Mouse (Mus musculus) bone marrow, adult 2 months (tissue): ENCODE results near the gene Dgcr2.

ENCODE experiments used
- CTCF ChIP-seq: fragments of 200-500 bp; IDR thresholded peaks from 2 replicates; pipeline ENCODE4 v1.5.1; 2011; ENCODE audit warnings: low read length, control low read depth; ENCODE audit not compliant: control insufficient read depth, insufficient read depth
- POLR2A ChIP-seq: fragments of 200-500 bp; IDR thresholded peaks from 2 replicates; pipeline ENCODE4 v1.6.1; 2011; ENCODE audit warnings: low read depth, mild to moderate bottlenecking, control low read depth, low read length, borderline replicate concordance; ENCODE audit not compliant: control insufficient read depth

- TF ChIP-seq CTCF, result no peak
- TF ChIP-seq POLR2A, result no peak
Measured at GRCm38 (mm10) chr16:17826500-17826899, 71.9 kb downstream of the Dgcr2 start.
